Mouse (Mus musculus): ENCODE measurements around the gene Clpb.

Clpb gene

DNA sequence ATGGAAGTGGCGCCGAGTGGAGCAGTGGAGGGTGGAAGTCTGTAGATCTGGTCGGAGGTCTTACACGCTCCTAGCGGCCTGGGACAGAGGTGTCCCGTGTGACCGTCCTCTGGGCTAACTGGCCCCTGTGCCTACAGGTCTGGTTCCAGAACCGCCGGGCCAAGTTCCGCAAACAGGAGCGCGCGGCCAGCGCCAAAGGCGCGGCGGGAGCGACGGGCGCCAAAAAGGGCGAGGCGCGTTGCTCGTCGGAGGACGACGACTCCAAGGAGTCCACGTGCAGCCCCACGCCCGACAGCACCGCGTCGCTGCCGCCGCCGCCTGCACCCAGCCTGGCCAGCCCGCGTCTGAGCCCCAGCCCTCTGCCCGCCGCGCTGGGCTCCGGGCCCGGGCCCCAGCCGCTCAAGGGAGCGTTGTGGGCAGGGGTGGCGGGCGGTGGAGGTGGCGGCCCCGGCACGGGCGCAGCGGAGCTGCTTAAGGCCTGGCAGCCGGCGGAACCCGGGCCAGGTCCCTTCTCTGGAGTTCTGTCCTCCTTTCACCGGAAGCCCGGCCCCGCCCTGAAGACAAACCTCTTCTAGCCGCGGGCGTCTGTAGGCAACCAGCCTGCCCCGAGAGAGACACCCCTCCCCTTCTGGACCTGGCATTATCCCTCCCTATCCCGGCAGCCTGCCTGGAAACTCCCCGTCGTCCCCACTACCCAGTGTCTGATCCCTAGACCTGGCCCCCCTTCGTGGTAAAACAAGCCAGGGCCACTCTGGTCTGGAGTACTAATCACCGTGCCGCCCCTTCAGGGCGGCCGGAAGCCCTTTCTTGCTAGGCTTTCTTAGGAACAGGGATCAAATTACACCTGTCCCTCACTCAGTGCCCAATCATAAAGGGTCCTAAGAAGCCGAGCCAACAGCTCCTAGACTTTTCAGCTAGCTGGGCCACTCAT lies 158.4 kb downstream of the Clpb start:
- DNase-seq: peak in 1 of 2 experiments; percentile 40

DNA sequence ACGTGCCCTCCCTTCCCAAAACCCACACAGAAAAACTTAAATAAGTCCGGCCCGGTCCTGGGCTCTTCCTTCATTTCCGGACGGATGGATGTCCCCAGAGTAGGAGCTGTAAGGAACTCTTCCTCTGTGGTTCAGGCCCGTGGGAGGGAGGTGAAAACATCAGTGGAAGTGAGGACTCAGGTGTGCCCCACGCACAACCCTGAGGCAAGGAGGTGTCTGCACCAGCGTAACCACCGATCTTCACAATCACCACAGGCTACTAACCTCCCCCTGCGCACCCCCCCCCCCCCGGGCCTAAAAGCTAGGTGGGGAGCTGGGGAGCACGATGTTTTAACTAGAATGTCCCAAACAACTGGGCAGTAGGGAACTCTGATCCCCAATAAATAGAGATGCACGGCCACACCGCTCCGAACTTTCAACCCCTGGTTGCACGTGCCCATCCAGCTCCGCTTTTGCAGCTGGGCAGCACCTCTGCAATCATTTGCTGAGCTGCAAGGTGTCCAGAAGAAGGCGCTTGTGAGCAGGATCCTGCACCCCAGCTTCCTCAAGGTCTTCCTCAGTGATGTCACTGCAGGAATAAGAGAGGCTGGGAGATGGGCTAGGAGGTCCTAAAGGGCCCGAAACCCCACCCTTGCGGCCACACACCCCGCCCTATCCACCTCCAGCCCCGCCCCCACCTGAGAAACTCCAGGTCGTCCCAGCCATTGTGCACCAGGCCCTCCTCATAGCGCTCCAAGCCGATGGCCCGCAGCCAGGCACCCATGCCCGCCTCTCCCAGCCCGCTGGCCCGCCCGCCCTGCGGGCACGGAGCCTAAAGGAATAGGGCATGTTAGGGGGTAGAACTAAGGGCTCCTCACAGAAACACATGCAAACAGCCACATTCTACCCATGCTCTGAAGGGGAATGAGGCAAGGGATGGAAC lies 159.7 kb downstream of the Clpb start:
- DNase-seq: no peak

DNA sequence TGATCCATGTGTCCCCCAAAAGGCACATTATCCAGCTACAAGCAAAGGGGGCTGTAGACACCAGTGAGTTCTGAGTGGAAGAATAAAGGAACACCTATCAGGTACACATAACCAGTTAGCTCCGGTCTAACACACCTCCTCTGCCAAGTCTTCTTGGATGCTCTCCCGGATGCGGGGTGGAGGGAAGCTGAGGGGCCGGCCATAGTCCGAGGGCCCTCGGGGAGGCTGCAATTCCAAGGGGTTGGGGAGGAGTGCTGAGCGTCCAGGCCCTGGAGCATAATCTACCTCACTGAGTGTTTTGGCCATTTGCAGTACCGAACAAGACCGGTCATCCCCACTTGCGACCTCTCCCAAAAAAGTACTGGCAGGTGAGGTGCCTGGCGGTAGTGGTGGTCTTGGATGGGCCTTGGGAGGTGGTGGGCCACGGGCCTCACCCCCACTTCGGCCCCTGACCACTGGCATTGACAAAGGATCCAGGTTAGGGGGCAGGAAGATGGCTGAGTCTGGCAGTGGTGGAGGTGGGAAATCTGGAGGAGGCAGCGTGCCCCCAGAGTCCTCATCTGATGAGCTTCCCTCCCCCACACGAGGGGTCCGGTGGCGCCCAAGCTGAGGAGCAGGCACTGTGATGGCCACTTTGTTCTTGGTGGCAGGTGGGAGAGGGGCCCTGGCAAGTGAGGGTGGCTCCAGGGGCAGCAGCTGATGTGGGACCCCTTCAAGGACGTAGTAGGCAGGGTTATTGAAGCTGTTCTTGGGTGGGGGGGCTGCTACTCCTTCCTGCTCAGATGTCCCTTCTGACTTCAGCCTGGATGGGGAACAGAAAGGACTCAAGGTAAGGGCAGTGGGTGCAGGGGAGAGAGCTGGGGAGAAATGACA lies 160.6 kb downstream of the Clpb start:
- no peak for DNase-seq

DNA sequence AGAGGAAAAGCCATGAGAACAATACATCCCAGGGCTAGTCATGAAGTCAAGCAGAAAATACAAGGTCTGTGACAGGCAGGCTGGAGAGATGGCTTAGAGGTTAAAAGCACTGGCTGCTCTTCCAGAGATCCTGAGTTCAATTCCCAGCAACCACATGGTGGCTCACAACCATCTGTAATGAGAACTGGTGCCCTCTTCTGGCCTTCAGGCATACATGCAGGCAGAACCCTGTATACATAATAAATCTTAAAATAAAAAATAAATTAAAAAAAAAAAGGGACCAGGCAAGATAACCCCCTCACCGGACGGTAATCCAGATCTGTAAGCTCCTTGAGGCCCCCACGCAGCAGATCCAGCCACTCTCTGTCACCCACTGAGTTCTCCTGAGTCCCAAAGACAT lies 166.9 kb downstream of the Clpb start:
- no peak for DNase-seq

DNA sequence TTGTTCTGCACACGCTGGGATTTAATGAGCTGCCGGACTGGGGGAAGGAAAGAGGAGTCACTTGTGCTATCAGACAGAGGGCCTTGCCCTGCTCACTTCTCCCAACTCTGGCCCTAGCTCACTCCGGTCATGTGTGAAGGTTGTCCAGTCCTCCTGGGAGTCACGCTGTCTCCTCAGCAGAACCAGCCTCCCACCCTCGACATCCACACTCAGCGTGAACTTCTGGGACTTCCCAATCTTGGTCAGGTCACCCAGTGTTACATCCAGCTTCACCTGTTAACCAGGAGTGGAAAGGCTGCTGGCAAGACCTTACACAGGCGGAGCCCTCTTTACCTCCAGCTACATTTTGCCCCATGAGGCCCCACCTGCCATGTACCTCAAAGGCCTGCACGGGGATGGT lies 168.0 kb downstream of the Clpb start:
- DNase-seq: no peak

DNA sequence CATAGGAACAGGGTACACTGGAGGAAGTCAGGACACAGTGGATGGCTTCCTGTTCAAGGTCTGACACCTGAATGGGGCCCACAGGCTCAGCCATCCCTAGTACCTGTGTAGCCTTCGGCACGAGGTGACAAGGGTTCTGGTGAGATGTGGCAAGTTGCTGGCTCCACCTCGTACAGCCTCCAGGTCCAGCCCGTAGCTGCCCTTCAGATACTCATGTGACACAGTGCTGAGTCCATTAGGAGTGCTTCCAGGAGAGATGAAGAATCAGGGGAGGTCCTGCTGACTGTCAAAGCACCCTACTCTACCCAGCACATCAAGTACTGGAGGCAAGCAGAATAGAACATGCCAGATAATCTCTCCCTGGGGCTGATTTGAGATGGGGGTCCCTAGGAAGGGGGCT lies 168.9 kb downstream of the Clpb start:
- DNase-seq: no peak

DNA sequence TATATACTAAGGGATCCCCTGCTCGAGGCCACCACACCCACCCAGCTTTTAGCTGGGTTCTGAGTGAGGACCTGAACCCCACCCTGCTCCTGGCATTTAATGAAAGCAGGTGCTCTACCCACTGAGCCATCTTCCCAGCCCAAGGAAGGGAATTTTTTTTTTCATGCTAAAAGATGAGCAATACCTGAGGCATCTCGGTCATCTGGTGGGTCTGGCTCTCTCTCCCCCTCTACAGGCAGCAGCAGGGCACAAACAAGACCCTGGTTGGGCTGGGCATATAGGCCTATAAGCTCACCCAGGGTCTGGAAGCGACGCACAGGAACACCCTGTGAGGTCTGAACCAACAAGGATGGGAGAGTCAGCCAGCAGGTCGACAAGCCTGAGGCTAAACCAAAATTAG lies 169.9 kb downstream of the Clpb start:
- no peak for DNase-seq

DNA sequence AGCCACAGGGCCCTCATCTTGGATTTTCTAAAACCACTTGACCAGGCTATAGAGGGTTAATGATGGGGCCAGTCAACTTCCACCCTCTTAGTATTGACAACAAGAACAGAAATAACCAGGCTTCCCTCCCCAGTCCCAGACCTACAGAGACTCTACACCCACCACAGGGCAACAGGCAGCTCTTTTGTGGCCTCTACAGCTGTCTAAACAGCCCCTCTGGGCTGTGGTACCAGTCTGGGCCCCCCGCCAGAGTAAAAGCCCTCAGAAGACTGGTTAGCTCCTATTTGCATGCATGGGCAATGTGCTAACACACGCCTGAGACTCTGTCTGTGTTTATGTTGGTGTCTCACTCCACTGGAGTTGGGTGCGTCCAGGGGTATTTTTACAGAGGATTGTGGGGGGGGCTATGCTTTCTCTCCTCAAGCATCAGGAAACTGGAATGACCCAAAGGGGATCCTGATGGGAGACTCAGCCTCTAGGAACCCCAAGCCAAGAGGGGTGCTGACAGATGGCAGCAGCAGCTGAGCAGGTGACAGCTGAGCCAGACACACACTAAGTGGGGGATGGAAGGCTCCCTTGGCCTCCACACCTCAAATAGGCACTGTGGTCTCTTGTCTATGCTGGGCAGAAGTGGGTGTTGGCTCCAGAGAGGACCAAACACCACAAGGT lies 170.6 kb downstream of the Clpb start:
- no peak for DNase-seq

DNA sequence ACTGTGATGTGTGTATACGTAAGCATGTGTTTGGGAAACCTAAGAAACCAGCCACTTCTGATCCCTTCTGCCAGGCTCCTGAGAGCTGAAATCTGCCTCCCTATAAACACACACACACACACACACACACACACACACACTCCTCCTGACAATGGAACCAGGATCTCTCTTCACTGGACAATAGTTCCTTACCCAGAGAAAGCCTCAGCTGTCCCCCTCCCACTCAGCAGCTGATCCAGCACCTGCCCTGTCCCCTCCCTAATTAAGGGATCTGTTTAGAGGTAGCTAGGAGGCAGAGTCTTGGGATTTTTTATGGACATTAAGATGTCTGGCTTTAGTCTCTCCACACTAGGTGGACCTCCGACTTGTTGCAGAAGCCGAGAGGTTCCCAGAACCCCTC lies 171.5 kb downstream of the Clpb start:
- no peak for DNase-seq

DNA sequence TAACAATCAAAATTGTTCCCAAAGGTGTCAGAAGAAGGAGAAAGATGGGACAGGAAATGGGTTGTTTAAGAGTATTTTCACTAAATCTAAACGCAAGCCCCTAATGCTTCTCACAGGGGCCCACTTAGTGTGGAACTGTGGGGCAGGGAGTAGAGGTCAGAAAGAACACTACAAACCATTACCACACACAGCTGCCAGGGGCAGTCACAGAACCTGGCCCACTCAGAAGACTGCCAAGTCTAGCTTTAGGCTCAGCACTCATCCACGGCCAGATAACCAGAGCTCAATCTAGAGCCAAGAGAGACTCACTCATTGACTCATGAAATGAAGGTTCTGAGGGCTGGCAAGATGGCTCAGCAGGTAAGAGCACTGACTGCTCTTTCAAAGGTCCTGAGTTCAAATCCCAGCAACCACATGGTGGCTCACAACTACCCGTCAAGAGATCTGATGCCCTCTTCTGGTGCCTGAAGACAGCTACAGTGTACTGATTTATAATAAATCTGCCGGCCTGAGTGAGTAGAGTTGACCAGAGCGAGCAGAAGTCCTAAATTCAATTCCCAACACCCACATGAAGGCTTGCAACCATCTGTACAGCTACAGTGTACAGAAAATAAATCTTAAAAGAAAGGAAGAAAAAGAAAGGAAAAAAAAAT lies 172.2 kb downstream of the Clpb start:
- DNase-seq: no peak

DNA sequence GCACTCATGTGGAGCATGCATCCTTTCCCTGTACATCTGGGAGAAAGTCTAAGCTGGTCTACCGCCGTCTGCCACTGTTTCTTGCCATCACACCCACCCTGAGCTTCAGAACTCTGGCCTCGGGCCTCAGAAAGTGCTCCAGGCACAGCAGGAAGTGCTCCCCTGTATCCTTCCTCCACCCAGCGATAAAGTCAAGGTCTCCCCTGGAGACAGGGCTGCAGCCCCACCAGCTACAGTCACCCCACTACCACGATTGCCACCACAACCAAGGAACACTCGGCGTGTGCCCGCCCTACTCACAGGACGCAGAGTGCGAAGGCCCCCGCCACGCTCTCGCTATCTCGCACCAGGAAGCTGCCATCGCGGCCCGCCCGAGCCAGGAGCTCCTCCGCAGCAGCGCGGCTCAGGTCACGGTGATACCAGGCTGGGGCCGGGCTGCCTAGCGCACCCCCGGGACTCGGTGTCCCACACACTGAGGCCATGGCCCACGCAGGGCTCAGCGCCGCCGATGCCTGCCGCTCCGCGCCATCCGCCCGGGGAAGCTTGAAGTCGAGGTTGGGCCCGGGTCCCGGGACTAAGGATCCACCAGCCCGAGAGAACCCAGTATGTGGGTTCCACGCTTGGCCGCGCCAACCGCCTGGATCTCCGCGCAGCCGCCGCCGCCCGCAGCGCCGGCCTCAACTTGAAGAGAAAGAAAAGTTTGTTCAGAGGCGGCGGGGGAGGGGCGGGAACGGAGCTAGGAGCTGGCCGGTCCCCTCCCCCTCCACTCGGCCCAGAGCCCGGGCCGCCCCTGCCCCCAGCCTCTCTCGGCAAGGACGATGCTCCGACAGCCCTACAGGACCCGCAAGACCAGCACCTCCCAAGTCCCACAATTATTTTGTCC lies 173.1 kb downstream of the Clpb start:
- peak; percentile 37 to 65 for DNase-seq

DNA sequence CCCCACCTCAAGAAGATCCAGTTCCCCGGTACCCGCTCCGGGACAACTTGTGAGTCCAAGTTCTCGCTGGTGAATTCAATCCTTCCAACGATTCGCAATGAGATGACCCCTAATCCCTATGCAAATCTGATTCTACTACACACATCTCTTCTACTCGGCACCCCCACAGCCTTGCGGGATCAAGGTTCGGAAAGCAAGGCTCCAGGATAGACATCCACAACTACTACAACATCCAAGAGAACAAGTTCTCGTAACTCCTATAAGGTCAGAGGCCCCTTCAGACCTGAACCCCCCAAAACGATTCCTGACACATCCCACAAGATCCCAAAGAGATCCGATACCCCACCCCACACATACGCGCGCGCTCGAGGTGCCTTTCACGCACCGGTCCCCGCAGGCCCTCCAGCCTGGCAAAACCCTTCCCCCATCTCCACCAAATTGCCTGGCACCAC lies 173.7 kb downstream of the Clpb start:
- no peak for DNase-seq

DNA sequence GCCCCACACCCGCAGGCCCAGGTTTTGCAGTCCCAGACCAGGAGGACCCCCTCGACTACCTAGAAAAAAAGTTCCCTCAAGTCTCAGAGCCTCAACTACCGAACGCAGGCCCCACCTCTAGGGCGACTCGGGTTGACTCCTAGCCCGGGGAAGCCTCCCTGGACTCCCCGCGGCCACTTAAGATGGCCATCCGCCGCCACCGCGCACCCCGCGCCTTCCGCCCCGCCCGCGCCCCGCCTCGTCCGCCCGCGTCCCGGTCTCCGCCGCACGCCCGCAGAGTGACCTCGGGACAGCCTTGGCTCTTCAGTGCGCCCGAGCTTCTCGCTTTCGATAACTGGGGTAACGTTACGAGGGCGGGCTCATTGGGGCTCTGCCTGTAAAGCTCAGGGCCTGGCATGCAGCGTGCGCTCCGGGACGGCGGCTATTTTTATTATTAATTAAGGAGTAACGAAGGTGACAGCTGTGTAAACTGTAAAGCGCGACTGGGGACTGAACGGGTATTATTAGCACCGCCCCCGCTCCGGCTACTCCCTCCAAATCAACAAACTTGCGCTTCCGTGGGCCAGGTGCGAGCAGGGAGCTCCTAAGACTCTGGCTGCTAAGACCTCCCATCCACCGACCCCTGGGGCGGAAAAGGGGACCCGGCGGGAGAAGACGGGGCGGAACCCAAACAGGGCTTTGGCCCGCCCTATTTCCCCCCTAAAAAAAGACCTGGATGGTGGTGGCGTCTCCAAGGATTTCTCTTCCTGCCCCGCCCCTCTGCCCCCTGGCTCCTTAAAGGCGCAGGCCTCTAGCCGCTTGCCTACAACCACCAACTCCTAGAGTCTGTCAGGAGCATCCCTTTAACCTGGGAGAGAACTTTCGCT lies 174.4 kb downstream of the Clpb start, which contains the start of gene Inppl1:
Inppl1 (minus strand) TSS at position 624 of the 866 bp plus-strand sequence.
- DNase-seq: peak; percentile 33 to 60

DNA sequence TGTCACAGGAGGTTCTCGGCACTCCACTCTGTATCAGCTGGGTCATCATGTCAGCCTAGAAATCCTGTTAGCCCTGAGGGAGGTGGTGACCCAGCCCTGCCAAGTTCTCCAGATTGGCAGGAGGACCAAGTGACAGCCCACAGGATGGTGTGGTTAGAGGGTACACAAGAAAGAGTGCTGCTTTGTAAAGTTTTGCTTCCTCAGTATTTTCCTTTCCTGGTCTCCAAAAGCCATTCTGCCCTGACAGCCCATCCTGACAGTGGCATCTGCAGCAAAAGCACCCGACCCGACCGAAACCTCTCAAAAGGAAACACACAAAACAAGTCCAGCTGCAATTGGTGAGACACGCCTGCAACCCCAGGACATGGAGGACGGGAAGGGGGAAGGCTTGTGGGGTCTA lies 180.8 kb downstream of the Clpb start:
- no peak for DNase-seq
